Mouse (Mus musculus): ENCODE results near the gene Gm21304. TPM values are rescaled to one million over a fixed set of nuclear protein-coding genes. Genes with fewer than 3 reads are reported as not detected.
"Not testable (repeated sequence)": the region's sequence is repeated elsewhere in the genome, so short reads cannot be mapped to it uniquely, and the experiment has no call there.

Gene Gm21304
- not detected in 2 replicates for polyA plus RNA-seq (2012; rRNA removed)

- H3K4me3 ChIP-seq (ENCODE audit: insufficient read depth, low read length); H3K27ac ChIP-seq (ENCODE audit: insufficient read depth, low read length); H3K4me1 ChIP-seq (ENCODE audit: control insufficient read depth, insufficient read depth, low read length): not testable (repeated sequence)
Observed at GRCm38 (mm10) chr10:104168215-104168614, at the start of gene Gm21304. Gm21304 (plus strand) TSS chr10:104168515.

GRCm38 (mm10) chr10:104142687-104143086 is 25.6 kb upstream of the Gm21304 start, which contains the start of gene Gm21293:
Gm21293 (plus strand) TSS chr10:104142987.
- not testable (repeated sequence) for H3K4me3 ChIP-seq (ENCODE audit: insufficient read depth, low read length); H3K27ac ChIP-seq (ENCODE audit: insufficient read depth, low read length); H3K4me1 ChIP-seq (ENCODE audit: control insufficient read depth, insufficient read depth, low read length)

GRCm38 (mm10) chr10:104151197-104151596 is 17.1 kb upstream of the Gm21304 start, which contains the start of gene Gm6763:
Gm6763 (plus strand) TSS chr10:104151497.
- H3K4me1 ChIP-seq (ENCODE audit: control insufficient read depth, insufficient read depth, low read length); H3K4me3 ChIP-seq (ENCODE audit: insufficient read depth, low read length): not testable (repeated sequence)

GRCm38 (mm10) chr10:104159706-104160105 is 8.6 kb upstream of the Gm21304 start, which contains the start of gene Gm8764:
Gm8764 (plus strand) TSS chr10:104160006.
- not testable (repeated sequence) for H3K4me1 ChIP-seq (ENCODE audit: control insufficient read depth, insufficient read depth, low read length); H3K4me3 ChIP-seq (ENCODE audit: insufficient read depth, low read length); H3K27ac ChIP-seq (ENCODE audit: insufficient read depth, low read length)

More at GRCm38 (mm10) chr10:104151197-104151596, 17.1 kb upstream of the Gm21304 start, which contains the start of gene Gm6763:
- H3K27ac ChIP-seq (ENCODE audit: insufficient read depth, low read length) = not testable (repeated sequence)

- H3K27ac ChIP-seq (ENCODE audit: insufficient read depth, low read length); H3K4me3 ChIP-seq (ENCODE audit: insufficient read depth, low read length); H3K4me1 ChIP-seq (ENCODE audit: control insufficient read depth, insufficient read depth, low read length): not testable (repeated sequence)
Observed at GRCm38 (mm10) chr10:104176724-104177123, 8.4 kb downstream of the Gm21304 start, which contains the start of gene Gm21312. Gm21312 (plus strand) TSS chr10:104177024.

GRCm38 (mm10) chr10:104185233-104185632 is 16.9 kb downstream of the Gm21304 start, which contains the start of gene Gm20765:
Gm20765 (plus strand) TSS chr10:104185533.
- not testable (repeated sequence) for H3K4me1 ChIP-seq (ENCODE audit: control insufficient read depth, insufficient read depth, low read length); H3K27ac ChIP-seq (ENCODE audit: insufficient read depth, low read length); H3K4me3 ChIP-seq (ENCODE audit: insufficient read depth, low read length)

GRCm38 (mm10) chr10:104193742-104194141 is 25.4 kb downstream of the Gm21304 start, which contains the start of gene Gm4340:
Gm4340 (plus strand) TSS chr10:104194042.
- H3K4me1 ChIP-seq (ENCODE audit: control insufficient read depth, insufficient read depth, low read length); H3K4me3 ChIP-seq (ENCODE audit: insufficient read depth, low read length); H3K27ac ChIP-seq (ENCODE audit: insufficient read depth, low read length): not testable (repeated sequence)

GRCm38 (mm10) chr10:104209655-104210054 is 41.3 kb downstream of the Gm21304 start:
- Histone ChIP-seq H3K27ac (ENCODE audit: insufficient read depth, low read length) (no peak overlapping the region), H3K4me1 (ENCODE audit: control insufficient read depth, insufficient read depth, low read length) (no peaks in the 10 kb centered on the region)
- no peak for TF ChIP-seq CTCF (IDR thresholded peaks at IDR 0.05; ENCODE audit: extremely low read depth, insufficient read depth, low read length)
- no peak for TF ChIP-seq POLR2A (IDR thresholded peaks at IDR 0.05; ENCODE audit: extremely low read depth, insufficient read depth, low read length)

GRCm38 (mm10) chr10:104210268-104210990 is 42.1 kb downstream of the Gm21304 start:
- H3K4me1 ChIP-seq (ENCODE audit: control insufficient read depth, insufficient read depth, low read length) = no peaks in the 10 kb centered on the region
- H3K27ac ChIP-seq (ENCODE audit: insufficient read depth, low read length) = no peak overlapping the region
- TF ChIP-seq POLR2A (IDR thresholded peaks at IDR 0.05; ENCODE audit: extremely low read depth, insufficient read depth, low read length) (no peak), CTCF (IDR thresholded peaks at IDR 0.05; ENCODE audit: extremely low read depth, insufficient read depth, low read length) (no peak)
- H3K4me3 ChIP-seq (ENCODE audit: insufficient read depth, low read length) = no peak overlapping the region

More at GRCm38 (mm10) chr10:104209655-104210054, 41.3 kb downstream of the Gm21304 start:
- H3K4me3 ChIP-seq (ENCODE audit: insufficient read depth, low read length) = no peak overlapping the region

GRCm38 (mm10) chr10:104214527-104214926 is 46.2 kb downstream of the Gm21304 start:
- Histone ChIP-seq H3K4me1 (ENCODE audit: control insufficient read depth, insufficient read depth, low read length) (no peaks in the 10 kb centered on the region), H3K4me3 (ENCODE audit: insufficient read depth, low read length) (no peak overlapping the region), H3K27ac (ENCODE audit: insufficient read depth, low read length) (no peak overlapping the region)
- TF ChIP-seq CTCF (IDR thresholded peaks at IDR 0.05; ENCODE audit: extremely low read depth, insufficient read depth, low read length) = no peak
- no peak for TF ChIP-seq POLR2A (IDR thresholded peaks at IDR 0.05; ENCODE audit: extremely low read depth, insufficient read depth, low read length)

Other genes starting within 250 kb of the Gm21304 start
- gene Gm21293, start 25.5 kb upstream of the Gm21304 start, polyA plus RNA-seq (2012; rRNA removed) = not detected in 2 replicates
- not detected in 2 replicates for gene Gm6763, start 17.0 kb upstream of the Gm21304 start, polyA plus RNA-seq (2012; rRNA removed)
- not detected in 2 replicates for gene Gm8764, start 8.5 kb upstream of the Gm21304 start, polyA plus RNA-seq (2012; rRNA removed)
- not detected in 2 replicates for gene Gm21312, start 8.5 kb downstream of the Gm21304 start, polyA plus RNA-seq (2012; rRNA removed)
- gene Gm20765, start 17.0 kb downstream of the Gm21304 start, polyA plus RNA-seq (2012; rRNA removed) = not detected in 2 replicates
- gene Gm4340, start 25.5 kb downstream of the Gm21304 start, polyA plus RNA-seq (2012; rRNA removed) = not detected in 2 replicates

All from cortical plate, adult 2 months (tissue).